Comparison of ENCODE assay signal across 8 mouse cellular contexts in genomic region chr3:28781422-28781821, GRCm38 (mm10). TPM values are rescaled to one million over a fixed set of nuclear protein-coding genes. Genes with fewer than 3 reads are reported as not detected.
DNase-seq lines count a peak whose midpoint lies in the region; ATAC-seq and TF ChIP-seq lines count a peak whose summit lies in the region.

No protein-coding gene starts in this region.

- peak overlapping the region; percentile 76 for H3K4me3 ChIP-seq in neural tube, embryonic 11.5 days (ENCODE audit: low read depth, low read length)
- H3K4me3 ChIP-seq in forebrain, embryonic 10.5 days = peak overlapping the region; percentile 83
- H3K4me3 ChIP-seq in limb, embryonic 14.5 days (replicated peaks; ENCODE audit: low read length) = peak overlapping the region; percentile 81
- H3K4me3 ChIP-seq in small intestine, adult 2 months (ENCODE audit: low read depth, low read length) = peak overlapping the region; percentile 67

- ATAC-seq in neural tube, embryonic 11.5 days (ENCODE audit: insufficient read depth, low FRiP score, low TSS enrichment) = no peak
- ATAC-seq in limb, embryonic 14.5 days (ENCODE audit: low FRiP score, low read depth) = peak; percentile 71; the same call in 1 of the 2 replicates

- TF ChIP-seq CTCF in small intestine, adult 2 months (IDR thresholded peaks at IDR 0.05; ENCODE audit: extremely low read depth, insufficient read length, insufficient replicate concordance, low read depth, low read length) = no peak

- peak overlapping the region; percentile 98 for H3K4me2 ChIP-seq in neural tube, embryonic 11.5 days (ENCODE audit: low read depth)
- H3K4me2 ChIP-seq in limb, embryonic 14.5 days (replicated peaks; ENCODE audit: low read depth, low read length, severe bottlenecking) = peak overlapping the region; percentile 96

- H3K9ac ChIP-seq in neural tube, embryonic 11.5 days (ENCODE audit: low read length) = peak overlapping the region; percentile 80
- peak overlapping the region; percentile 77 for H3K9ac ChIP-seq in limb, embryonic 14.5 days (ENCODE audit: low read depth, low read length, severe bottlenecking)

- H3K27ac ChIP-seq in neural tube, embryonic 11.5 days (ENCODE audit: low read depth, low read length) = no peak overlapping the region
- peak overlapping the region; percentile 83 for H3K27ac ChIP-seq in forebrain, embryonic 10.5 days
- no peak overlapping the region for H3K27ac ChIP-seq in limb, embryonic 14.5 days (replicated peaks; ENCODE audit: low read depth, low read length)
- no peak overlapping the region for H3K27ac ChIP-seq in small intestine, adult 2 months (ENCODE audit: insufficient read depth, low read depth, low read length)

- no peaks in the 10 kb centered on the region for H3K27me3 ChIP-seq in neural tube, embryonic 11.5 days (ENCODE audit: control insufficient read depth, insufficient read depth, low read length)
- H3K27me3 ChIP-seq in forebrain, embryonic 10.5 days (ENCODE audit: poor library complexity, severe bottlenecking) = peaks cover 31% of the 10 kb centered on the region
- H3K27me3 ChIP-seq in limb, embryonic 14.5 days (ENCODE audit: control insufficient read depth, insufficient read depth, low read length) = no peaks in the 10 kb centered on the region
- H3K27me3 ChIP-seq in small intestine, adult 2 months (ENCODE audit: control insufficient read depth, insufficient read depth, low read length) = no peaks in the 10 kb centered on the region

- no peak for TF ChIP-seq POLR2A in limb, embryonic 14.5 days (IDR thresholded peaks at IDR 0.05; ENCODE audit: borderline replicate concordance, extremely low read depth, insufficient read depth, insufficient read length)
- TF ChIP-seq POLR2A in small intestine, adult 2 months (IDR thresholded peaks at IDR 0.05; ENCODE audit: low read depth, low read length) = no peak

- H3K9me3 ChIP-seq in neural tube, embryonic 11.5 days (ENCODE audit: control insufficient read depth, low read length) = no peaks in the 10 kb centered on the region
- peaks cover 8% of the 10 kb centered on the region; the same call in 1 of the 2 replicates for H3K9me3 ChIP-seq in forebrain, embryonic 10.5 days
- no peaks in the 10 kb centered on the region for H3K9me3 ChIP-seq in limb, embryonic 14.5 days (ENCODE audit: control insufficient read depth, low read length)

- no peaks in the 10 kb centered on the region for H3K36me3 ChIP-seq in neural tube, embryonic 11.5 days (ENCODE audit: control insufficient read depth, insufficient read depth, low read length)
- 0 out of 2 replicates have a peak, but pooled peaks cover 5% of the 10 kb centered on the region for H3K36me3 ChIP-seq in forebrain, embryonic 10.5 days (replicated peaks)
- no peaks in the 10 kb centered on the region; the same call in 1 of the 2 replicates for H3K36me3 ChIP-seq in limb, embryonic 14.5 days (ENCODE audit: control insufficient read depth, insufficient read depth, low read length)
- H3K36me3 ChIP-seq in small intestine, adult 2 months (ENCODE audit: control insufficient read depth, insufficient read depth, low read length) = no peaks in the 10 kb centered on the region

- under 1% methylated on average over 30 of the region's 41 CpGs for WGBS in neural tube, embryonic 11.5 days
- under 1% methylated on average over 41 of the region's 41 CpGs for WGBS in forebrain, embryonic 10.5 days
- under 1% methylated on average over 31 of the region's 41 CpGs for WGBS in limb, embryonic 14.5 days
- WGBS in small intestine, adult 2 months = 2% methylated on average over 41 of the region's 41 CpGs

- H3K4me1 ChIP-seq in neural tube, embryonic 11.5 days (ENCODE audit: control insufficient read depth, insufficient read depth, low read length) = no peaks in the 10 kb centered on the region
- H3K4me1 ChIP-seq in forebrain, embryonic 10.5 days = peaks cover 16% of the 10 kb centered on the region
- peaks cover 6% of the 10 kb centered on the region; the same call in 1 of the 2 replicates for H3K4me1 ChIP-seq in limb, embryonic 14.5 days (ENCODE audit: control insufficient read depth, insufficient read depth, low read length)
- peaks cover 7% of the 10 kb centered on the region for H3K4me1 ChIP-seq in small intestine, adult 2 months (ENCODE audit: control insufficient read depth, insufficient read depth, insufficient read length, low read length)

- DNase-seq in neural tube, embryonic 11.5 days (ENCODE audit: low spot score) = peak; percentile 38
- DNase-seq in neural tube, embryonic 10.5 days (ENCODE audit: extremely low spot score, low spot score) = no peak
- DNase-seq in forebrain, embryonic 10.5 days (ENCODE audit: extremely low spot score, low spot score) = no peak
- no peak for DNase-seq in limb, embryonic 14.5 days (ENCODE audit: low spot score)
- no peak for DNase-seq in thymus, postnatal 25 days
- DNase-seq in gastrocnemius, adult 8-10 months (ENCODE audit: low spot score in 2 of 2) = no peak
- DNase-seq in gastrocnemius, adult 18-20 months (ENCODE audit: low spot score) = no peak

RNA-seq across cellular contexts. Expression of gene Eif5a2, which starts 0.3 kb away (rescaled TPM):
- 18.0 and 19.3 TPM in 2 replicates for polyA plus RNA-seq in neural tube, embryonic 11.5 days (2014; fragmentation: Nextera tagmentation; extraction: Ambion mirVana)
- 15.4 and 15.5 TPM in 2 replicates for polyA plus RNA-seq in forebrain, embryonic 10.5 days (2016; fragmentation: Nextera tagmentation; extraction: Ambion mirVana)
- polyA plus RNA-seq in limb, embryonic 14.5 days (2012; rRNA removed) = 7.2 and 7.8 TPM in 2 replicates
- 9.6 and 9.9 TPM in 2 replicates for polyA plus RNA-seq in limb, embryonic 14.5 days (2014; fragmentation: Nextera tagmentation; extraction: Ambion mirVana)
- polyA plus RNA-seq in small intestine, adult 2 months (2012; rRNA removed) = 0.05 and 0.08 TPM in 2 replicates
- under 1 TPM; 0.48 to 0.83 (median 0.64) TPM for total RNA-seq in gastrocnemius, adult 8-10 months (2022)
- total RNA-seq in gastrocnemius, adult 18-20 months (2021) = under 1 TPM; 0.46 to 0.52 TPM

RNA-seq across cellular contexts. Expression of gene Rpl22l1, which starts 23.8 kb away (rescaled TPM):
- 307 and 333 TPM in 2 replicates for polyA plus RNA-seq in neural tube, embryonic 11.5 days (2014; fragmentation: Nextera tagmentation; extraction: Ambion mirVana)
- 338 and 348 TPM in 2 replicates for polyA plus RNA-seq in forebrain, embryonic 10.5 days (2016; fragmentation: Nextera tagmentation; extraction: Ambion mirVana)
- polyA plus RNA-seq in limb, embryonic 14.5 days (2012; rRNA removed) = 183 and 322 TPM in 2 replicates
- polyA plus RNA-seq in limb, embryonic 14.5 days (2014; fragmentation: Nextera tagmentation; extraction: Ambion mirVana) = 456 and 519 TPM in 2 replicates
- 0.66 and 0.76 TPM in 2 replicates for polyA plus RNA-seq in small intestine, adult 2 months (2012; rRNA removed)
- total RNA-seq in gastrocnemius, adult 8-10 months (2022) = 100 to 1,000 TPM; 139 to 168 (median 145) TPM
- 100 to 1,000 TPM; 101 to 115 TPM for total RNA-seq in gastrocnemius, adult 18-20 months (2021)

Comparison
In these comparisons a context has a peak if more than half of its experiments do, and no peak if none do; other contexts are left out.
1. RNA of gene Rpl22l1, which starts 23.8 kb away (polyA plus RNA-seq): 183 to 519 TPM in limb, embryonic 14.5 days, 338 to 348 TPM in forebrain, embryonic 10.5 days and 307 to 333 TPM in neural tube, embryonic 11.5 days; 0.66 to 0.76 TPM in small intestine, adult 2 months; every median in the first group is over 100 times any median in the second.
2. Peak in every context shown above with its lines, with median percentiles within 50 percentile points of each other: H3K4me3 ChIP-seq.